ENCODE assay signal across 15 mouse cellular contexts in genomic region chr16:44597106-44597806, GRCm38 (mm10).
"Had no signal": no experiment of that assay in that cellular context is flagged by ENCODE, and none has a peak within 500 bp of the region (broad histone marks: within the 10 kb centered on the region; RNA-seq: fewer than 3 reads in every experiment).

No protein-coding gene starts in this region.

- ATAC-seq: liver, embryonic 12.5 days had no signal

- H3K9ac ChIP-seq: limb, embryonic 13.5 days; liver, embryonic 12.5 days; liver, embryonic 15.5 days had no signal

- H3K4me3 ChIP-seq: layer of hippocampus, adult 2 months; limb, embryonic 10.5 days; limb, embryonic 13.5 days; liver, embryonic 12.5 days; liver, embryonic 15.5 days had no signal

- H3K4me2 ChIP-seq: limb, embryonic 13.5 days; liver, embryonic 12.5 days; liver, embryonic 15.5 days had no signal

- H3K9me3 ChIP-seq: limb, embryonic 10.5 days; liver, embryonic 12.5 days; liver, embryonic 15.5 days had no signal

- H3K4me1 ChIP-seq: liver, embryonic 12.5 days; liver, embryonic 15.5 days had no signal

- DNase-seq: kidney, adult 11 months; kidney, adult 8-10 months; kidney, postnatal 25 days; layer of hippocampus, adult 9-11 months; liver; lung, adult 18-20 months; midbrain, embryonic 14.5 days; thymus, adult 2 months; thymus, postnatal 14 days; thymus, postnatal 4 days had no signal

- H3K36me3 ChIP-seq: limb, embryonic 13.5 days; liver, embryonic 12.5 days; liver, embryonic 15.5 days had no signal

- H3K27me3 ChIP-seq: limb, embryonic 13.5 days; liver, embryonic 12.5 days; liver, embryonic 15.5 days had no signal

- H3K27ac ChIP-seq: layer of hippocampus, adult 2 months; limb, embryonic 10.5 days; limb, embryonic 13.5 days; liver, embryonic 12.5 days; liver, embryonic 15.5 days had no signal
